Mouse (Mus musculus) CD4-positive, CD25-positive, alpha-beta regulatory T cell, adult 2 months (primary cell): ENCODE measurements around the gene Ccdc170.

ENCODE experiments used
- DNase-seq: peaks from one replicate; pipeline ENCODE4 v3.0.0-alpha.2; 2012; ENCODE audit warnings: low read depth, low spot score

The Ccdc170 gene

DNA sequence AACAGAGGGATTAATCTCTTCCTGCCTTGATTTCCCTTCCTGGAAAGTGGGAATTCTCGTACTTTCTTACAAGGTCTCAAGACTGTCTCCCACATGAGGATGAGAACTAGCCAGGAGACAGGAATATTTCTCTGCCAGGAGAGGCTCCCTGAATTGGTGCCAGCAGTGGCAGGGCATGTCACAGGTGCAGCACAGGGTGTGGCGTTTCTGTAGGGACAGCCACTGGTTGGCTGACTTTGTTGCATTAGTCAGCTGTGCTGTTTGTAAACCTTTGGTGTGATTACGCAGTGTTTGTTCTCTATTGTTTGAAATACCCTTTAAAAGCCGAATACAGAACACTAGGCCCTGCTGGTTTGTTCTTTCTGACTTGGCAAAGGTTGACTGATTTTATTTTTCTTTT lies 117.3 kb downstream of the Ccdc170 start:
- no peak for DNase-seq

DNA sequence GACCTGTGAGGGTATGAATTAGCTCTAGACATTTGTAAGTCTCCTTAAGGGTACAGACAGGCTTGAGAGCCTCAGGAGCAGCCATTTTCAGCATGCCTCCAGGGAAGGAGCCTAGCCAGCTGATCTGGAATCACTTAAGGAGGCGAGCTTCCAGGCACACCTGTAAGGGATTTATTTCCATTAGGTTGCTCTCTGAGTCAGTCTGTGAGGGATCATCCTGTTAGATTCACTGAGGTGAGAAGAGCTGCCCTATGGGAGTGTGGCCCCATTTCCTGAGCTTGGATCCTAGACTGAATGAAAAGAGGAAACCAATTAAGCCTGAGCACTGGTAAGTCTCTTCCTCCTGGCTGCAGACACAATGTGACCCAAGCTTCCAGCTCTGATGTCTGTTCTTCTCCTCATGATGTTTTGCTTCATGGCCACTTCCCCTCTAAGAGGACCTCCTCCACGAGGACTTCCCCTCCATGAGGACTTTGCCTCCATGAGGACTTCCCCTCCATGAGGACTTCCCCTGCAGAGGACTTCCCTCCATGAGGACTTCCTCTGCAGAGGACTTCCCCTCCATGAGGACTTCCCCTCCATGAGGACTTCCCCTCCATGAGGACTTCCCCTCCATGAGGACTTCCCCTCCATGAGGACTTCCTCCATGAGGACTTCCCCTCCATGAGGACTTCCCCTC lies 118.6 kb downstream of the Ccdc170 start:
- DNase-seq: no peak

DNA sequence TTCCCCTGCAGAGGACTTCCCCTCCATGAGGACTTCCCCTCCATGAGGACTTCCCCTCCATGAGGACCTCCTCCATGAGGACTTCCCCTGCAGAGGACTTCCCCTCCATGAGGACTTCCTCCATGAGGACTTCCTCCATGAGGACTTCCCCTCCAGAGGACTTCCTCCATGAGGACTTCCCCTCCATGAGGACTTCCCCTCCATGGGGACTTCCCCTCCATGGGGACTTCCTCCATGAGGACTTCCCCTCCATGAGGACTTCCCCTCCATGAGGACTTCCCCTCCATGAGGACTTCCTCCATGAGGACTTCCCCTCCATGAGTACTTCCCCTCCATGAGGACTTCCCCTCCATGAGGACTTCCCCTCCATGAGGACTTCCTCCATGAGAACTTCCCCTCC lies 119.3 kb downstream of the Ccdc170 start:
- peak; percentile 34 for DNase-seq

DNA sequence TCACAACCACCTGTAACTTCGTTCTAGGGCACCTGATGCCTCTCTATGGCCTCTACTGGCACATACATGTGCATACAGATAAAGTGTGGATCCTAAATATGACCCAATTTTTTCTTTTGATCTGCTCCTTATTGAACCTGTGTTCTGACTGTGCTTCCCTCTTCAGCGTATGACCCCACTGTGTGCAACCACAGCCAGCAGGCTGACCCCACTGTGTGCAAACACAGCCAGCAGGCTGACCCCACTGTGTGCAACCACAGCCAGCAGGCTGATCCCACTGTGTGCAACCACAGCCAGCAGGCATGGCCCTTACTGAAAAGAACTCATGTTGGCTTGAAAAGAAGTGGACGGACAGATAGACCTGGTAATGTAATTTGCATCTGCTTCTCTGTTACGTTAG lies 120.2 kb downstream of the Ccdc170 start:
- no peak for DNase-seq

DNA sequence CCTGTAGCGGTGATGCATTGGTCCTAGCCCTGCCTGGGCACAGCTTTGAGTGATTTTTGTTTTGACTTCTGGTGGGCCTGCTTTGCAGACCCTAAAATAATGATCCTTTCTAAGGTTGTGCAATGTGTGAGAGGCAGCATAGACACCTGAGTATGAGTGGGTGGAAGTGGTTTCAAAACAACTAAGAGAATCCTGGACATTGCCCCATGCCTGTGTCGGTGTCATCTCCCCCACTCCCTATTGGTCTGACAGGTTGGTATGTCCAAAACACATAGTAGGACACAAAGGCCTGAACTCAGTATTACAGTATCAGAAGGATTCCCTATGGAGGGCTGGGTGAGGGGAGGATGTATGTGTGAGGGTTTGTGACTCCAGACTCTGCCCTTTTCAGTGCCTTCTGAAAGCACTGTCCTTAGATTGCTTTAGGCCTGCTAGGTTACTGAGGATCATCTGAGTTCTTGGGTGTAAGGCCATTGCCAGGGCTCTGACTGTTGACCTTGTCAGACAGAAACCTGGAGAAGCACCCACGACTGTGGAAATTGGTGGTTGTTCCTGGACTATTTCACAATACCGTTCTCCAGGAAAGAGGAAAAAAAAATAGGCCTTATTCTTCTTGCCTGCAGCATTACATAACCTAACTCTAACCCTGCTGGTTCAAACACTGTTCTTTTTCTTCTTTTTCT lies 122.4 kb downstream of the Ccdc170 start:
- no peak for DNase-seq

DNA sequence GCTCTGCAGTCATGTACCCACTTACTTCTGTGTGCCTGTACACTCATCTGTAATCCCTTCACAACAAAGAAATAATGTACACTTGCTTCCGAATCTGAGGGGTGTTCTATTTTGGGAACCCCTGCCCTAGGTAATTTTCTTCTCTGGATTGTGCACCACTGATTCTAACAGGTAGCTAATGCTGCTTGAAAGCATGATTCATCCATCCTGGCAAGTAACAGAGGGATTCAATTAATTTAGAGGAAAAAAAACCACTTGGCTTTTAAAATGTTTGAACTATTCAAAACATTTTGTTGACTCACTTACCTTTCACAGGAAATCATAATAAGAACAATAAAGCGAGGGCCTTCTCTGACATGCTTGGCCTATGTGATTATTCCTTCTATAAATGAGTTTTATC lies 127.9 kb downstream of the Ccdc170 start:
- DNase-seq: no peak

DNA sequence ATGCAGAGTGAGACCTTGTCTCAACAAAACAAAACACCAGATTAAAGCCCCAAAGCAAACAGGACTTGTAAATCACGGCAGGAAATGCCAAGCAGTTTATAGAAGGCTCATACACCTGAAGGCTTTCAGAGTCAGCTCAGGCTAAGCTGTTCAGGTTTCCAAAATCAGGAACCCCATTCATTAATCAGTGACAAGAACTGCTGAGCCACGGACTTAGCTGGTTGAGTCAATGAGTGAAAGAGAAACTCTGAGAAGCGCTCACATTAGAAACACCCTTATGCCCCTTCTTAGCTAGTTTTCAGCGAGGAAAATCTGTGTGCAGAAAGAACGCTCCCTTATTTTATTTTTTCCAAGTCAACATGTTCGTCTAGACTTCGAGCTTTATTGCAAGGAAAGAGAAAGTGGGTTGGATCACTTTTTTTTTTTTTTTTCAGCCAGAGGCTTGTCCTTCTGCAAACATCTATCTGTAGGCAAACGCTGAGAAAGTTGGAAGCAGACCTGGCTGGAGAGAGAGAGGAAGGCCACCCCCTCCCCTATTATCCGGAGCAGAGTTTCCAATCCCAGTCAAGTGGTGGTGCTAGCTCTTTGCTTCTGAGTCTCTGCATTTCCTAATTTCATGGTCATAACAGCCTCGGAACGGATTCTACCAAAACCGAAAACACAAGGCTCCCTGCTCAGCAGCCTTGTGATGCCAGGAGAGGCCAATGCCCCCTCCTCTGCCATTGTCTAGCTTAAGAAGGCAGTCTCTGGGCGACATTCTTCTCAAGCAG lies 129.3 kb downstream of the Ccdc170 start, which contains the start of gene Esr1:
TSS of gene Esr1 (plus strand) at position 208 of the 770 bp plus-strand sequence.
- DNase-seq: peak; percentile 37
